Mouse (Mus musculus): ENCODE measurements at regions not wholly inside any gene's neighbourhood (a gene's known extent, or its start where the extent isn't known, plus 50 kb on each side); places are given as distances from the start of the nearest gene placed in this dataset.
A peak's percentile ranks its signal among the peaks of the same experiment; 100 is the strongest.

DNA sequence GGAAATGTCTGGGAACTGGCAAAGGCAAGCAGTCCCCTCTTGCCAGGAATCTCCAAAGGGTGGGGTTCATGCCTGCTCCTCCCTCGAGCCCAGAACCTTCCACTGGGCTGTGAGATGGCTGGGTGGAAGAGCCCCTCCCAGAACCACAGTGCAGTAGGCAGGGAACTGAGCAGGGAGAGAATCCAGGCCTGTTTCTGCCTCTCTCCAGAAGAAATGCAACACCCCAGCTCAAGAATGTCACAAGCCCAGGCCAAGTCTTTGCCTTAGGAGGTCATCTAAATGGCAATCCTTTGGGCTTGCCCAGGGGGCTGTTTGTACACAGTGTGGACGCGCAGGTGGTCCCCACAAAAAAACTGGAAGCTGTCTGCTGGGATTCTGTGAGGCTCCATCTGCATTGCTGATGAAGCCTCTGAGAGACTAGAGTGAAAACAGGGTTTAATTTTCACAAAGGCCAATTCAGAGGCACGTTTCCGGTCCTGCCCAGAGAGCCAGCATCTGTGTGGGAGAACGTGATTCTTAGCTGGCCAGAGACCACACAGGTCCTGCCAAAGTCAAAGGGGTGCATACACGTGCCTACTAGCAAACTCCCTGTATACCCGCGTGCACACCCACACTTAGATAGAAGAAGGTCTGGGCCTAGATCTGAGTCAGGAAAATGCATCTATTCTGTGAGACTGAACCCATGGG lies 129.0 kb downstream of the Hmg20a start:
- intact Hi-C loops (cut with DNase I): no loop called here
- DNase-seq (ENCODE audit: low spot score in 2 of 2): no peak

DNA sequence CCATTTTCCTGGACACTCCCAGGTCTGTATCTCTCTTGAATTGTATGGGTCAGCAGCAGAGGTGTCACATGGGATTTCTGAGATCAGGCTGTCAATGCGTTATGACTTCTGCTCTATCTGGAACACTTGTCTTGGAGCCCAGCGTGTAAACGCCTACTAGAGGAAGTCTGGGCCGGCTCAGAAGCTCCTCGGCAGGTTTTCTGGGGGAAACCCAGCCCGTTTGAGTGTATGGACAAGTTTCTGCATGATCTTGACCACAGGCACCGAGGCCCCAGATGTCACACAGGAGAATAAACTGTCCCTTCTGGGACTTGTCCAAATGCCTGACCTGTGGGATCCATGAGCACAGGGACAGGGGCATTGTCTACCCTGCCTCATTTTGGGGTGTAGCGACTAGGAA lies 131.4 kb downstream of the Hmg20a start:
- peak in 1 of 2 experiments; percentile 38 for DNase-seq (ENCODE audit: low spot score in 2 of 2)
- intact Hi-C loops (cut with DNase I): loop anchor here (5.0 kb wide), 1 partner anchor 132 kb away; the partner anchor contains the start of genes Hmg20a and Peak1

DNA sequence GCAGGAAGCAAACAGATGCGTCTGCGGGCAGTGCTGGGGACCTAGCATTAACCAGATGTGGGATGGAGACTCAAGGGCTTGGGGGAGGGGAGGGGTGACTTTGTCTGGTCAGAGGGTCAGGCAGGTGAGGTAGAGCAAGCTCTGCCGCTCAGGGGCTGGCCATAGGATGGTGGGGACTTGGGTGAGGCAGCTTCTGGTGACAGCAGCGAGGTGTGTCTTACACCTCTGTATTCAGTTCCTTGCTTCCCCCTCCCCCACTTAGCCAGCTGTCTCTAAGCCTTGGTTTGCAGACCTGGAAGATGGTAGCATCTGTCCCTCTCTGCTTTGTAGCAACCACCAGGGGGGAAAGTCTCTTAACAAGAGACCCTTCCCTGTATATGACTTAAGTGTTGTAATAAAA lies 131.8 kb downstream of the Hmg20a start:
- DNase-seq (ENCODE audit: low spot score in 2 of 2): no peak
- intact Hi-C loops (cut with DNase I): loop anchor here (5.0 kb wide), 1 partner anchor 133 kb away; the partner anchor contains the start of genes Hmg20a and Peak1

DNA sequence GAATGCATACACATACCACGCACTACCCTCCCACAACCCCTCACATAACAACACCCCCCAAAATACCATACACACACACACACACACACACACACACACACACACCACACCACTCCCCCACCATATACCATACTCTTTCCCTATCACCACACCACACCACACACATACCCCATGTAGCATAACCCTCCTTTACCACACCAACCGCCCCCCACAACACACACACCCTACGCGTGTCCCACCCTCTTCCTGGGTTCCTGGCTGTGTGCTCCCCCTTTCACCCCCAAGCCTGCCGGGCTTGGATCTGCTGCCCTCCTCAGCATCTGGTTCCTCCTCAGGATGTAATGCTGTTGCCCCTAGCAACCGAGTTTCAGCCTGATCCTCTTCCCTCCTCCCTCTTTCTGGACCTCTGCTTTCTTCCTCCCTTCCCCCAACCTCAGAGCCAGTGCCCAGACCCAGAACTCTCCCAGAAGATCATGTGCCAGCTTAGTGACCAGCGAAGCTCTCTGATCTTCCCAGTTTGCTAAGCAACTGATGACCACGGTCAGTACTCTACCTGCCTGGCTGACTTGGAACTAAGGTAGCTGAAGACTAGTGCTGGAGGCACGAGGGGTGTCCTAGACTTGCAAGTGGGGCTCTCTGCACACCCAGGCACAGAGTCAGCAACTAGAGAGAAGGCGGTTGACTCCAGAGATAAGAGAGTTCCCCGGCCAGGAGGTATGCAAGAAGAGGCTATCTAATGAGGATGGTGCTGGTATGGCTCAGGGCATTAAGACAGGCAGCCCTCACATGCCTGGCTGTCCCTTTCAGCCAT lies 133.2 kb downstream of the Hmg20a start:
- intact Hi-C loops (cut with DNase I): loop anchor here (2.0 to 5.0 kb wide), 3 partner anchors 45 to 339 kb away; partner anchors contain the start of genes Hmg20a and Peak1
- peak; percentile 24 to 37 for DNase-seq (ENCODE audit: low spot score in 2 of 2)

DNA sequence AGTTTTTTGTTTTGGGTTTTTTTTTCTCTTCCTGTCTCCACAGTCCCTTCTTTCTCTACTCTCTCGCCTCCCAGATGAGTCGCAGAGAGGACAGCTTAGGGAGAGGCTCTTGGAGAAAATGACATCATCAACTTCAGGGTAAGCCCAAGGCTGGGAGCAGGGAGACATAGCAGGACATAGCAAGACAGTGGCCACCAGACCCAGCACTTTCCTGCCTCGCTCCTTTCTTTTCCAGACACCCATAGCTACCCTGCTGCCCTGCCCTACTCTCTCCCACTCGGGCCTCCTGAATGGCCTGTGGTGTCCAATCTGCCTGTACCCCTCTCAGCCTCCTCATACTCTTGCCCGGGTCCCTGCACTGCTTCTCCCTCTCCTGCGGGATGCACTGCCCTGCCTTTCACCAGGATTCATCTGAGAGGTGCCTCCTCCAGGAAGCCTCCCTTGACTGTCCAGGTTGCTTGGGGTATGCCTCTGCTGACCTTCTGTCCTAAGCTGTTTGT lies 133.8 kb downstream of the Hmg20a start:
- no peak for DNase-seq (ENCODE audit: low spot score in 2 of 2)
- intact Hi-C loops (cut with DNase I): loop anchor here (2.0 to 5.0 kb wide), 3 partner anchors 45 to 339 kb away; partner anchors contain the start of genes Hmg20a and Peak1

DNA sequence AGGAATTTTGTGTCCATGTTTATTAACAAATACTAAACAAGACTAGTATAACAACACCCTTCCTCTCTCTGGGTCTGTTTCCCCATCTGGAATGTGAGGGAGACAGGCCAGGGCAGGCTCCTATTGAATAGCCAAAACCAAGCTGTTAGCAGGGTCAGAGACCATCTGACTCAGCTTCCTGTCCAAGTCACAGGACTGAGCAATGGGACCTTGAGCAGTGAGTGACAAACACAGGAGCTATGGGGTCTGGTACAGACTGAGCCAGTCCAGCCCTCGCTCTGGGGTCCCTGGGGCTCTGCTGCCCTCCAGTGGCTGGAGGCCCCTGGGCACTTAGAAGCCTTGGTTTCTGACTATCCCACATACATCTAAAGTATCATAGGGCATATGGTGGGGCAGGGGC lies 134.4 kb downstream of the Hmg20a start:
- peak; percentile 64 to 68 for DNase-seq (ENCODE audit: low spot score in 2 of 2)
- intact Hi-C loops (cut with DNase I): loop anchor here (1.0 to 5.0 kb wide), 4 partner anchors 46 to 340 kb away; partner anchors contain the start of genes Hmg20a and Peak1

DNA sequence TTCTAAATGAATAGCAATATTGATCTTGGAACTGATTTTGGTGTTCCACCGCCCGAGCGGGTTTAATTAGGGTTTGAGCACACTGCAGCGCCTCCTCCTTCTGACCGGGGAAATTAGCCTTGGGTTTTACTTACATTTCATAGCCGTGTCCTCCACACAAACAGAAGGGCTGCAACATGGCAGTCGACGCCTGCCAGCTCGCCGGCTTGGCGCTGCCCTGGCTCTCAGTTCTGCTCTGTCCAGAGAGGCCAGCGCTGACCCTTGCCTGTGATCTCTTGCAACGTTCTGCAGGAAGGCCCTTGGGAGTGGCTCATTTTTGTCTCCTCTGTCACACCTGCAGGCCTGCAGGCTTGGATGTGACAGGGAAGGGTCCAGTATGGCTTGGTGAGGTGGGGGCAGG lies 135.2 kb downstream of the Hmg20a start:
- no peak for DNase-seq (ENCODE audit: low spot score in 2 of 2)
- intact Hi-C loops (cut with DNase I): loop anchor here (1.0 to 5.0 kb wide), 4 partner anchors 47 to 341 kb away; partner anchors contain the start of genes Hmg20a and Peak1

DNA sequence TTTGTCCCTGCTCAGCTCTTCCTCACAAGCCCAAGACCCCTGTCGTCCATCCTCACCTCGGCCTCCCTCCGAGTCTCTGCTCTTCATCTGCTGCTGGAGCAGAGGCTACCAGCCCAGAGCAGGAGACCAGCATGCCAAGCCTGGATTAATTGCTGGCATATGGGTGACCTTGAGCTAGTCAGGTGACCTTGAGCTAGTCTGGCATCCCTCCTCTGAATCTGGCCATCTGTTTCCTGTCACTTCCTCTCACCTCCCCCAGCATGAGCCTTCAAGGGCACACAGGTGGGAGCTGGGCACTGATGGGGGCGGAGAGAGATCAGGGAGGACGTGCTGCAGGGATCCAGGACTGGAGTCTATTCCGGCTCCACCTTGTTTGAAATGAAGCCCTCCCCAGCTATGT lies 135.7 kb downstream of the Hmg20a start:
- DNase-seq (ENCODE audit: low spot score in 2 of 2): no peak
- intact Hi-C loops (cut with DNase I): loop anchor here (5.0 kb wide), 1 partner anchor 137 kb away; the partner anchor contains the start of genes Hmg20a and Peak1

DNA sequence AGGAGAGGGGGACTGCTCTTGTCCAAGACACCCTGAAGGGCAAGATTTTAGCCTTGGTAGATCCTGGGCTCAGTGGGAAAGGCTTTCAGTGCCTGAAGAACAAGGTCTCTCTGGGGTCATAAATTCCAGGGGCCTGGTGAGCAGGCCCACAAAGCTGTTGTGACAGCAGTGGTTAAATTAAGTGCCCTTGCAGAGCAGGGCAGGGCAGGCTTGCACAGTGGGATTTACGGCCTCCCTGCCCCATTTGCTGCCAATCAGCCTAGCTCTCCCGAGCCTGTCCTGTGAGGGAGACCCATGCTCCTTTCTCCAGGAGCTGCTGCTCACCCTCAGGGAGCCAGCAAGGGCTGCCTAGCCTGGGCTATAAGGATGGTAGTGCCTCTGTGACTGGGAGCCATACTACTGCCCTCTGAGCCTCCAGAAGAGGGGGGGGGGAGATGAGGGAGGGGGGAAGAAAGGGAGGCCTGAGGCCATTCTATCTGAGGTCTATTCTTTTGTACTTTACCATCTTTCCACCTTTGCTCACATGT lies 141.3 kb downstream of the Hmg20a start:
- DNase-seq (ENCODE audit: low spot score in 2 of 2): no peak
- intact Hi-C loops (cut with DNase I): no loop called here

DNA sequence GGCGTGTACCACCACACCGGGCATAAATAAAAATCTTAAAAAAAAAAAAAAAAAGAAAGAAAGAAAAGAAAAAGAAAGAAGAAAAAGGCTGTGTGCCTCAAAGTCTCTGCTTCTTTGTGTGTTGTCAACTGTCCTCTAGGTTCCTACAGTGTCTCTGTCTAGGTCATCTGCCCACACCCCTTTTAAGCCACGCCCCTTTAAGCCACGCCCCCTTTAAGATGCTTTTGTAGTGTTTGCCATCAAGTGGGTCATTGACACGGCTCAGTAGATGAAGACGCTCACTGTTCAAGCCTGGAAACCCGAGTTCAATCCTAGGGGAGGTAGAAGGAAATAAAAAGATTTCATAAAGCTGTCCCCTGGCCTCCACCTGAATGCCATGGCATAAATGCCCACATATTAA lies 144.0 kb downstream of the Hmg20a start:
- no peak for DNase-seq (ENCODE audit: low spot score in 2 of 2)
- intact Hi-C loops (cut with DNase I): no loop called here

DNA sequence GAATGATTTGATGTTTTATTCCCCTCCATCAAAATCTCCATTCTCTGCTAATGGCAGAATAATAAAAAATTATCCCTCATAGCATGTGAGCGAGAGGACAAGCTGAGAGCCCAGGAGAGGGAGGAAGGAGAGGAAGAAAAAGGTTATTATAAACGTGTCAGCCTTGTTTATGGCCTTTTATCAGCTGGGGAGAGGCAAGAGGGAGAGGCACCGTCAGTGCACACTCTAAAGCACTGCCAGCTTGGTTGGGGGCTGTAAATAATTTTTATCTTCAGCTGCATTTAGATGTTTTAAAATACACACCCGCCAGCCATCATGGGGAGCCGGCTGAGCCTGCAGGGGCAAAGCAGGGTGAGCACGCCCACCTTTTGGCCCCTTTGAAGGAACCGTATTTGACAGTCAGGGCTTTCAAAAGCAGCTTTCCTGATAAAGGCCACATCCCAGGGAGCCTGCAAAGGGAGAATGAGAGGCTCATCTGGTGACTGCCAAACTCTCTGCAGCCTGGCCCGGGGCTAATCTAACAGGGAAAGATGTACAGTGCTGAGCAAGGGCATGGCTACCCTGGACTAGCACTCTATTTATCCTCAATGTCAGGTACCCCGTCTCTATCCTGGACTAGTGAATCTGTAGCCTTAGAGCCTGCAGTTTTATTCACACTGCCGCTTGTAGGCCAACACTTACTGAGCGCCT lies 145.8 kb downstream of the Hmg20a start:
- no peak for DNase-seq (ENCODE audit: low spot score in 2 of 2)
- intact Hi-C loops (cut with DNase I): no loop called here
